Mouse (Mus musculus) T-helper 17 cell (primary cell): ENCODE measurements around the gene Olfr1234.

Source experiments
- in situ Hi-C, 2 experiments: fragments of 300-600 bp; cut with MboI, MseI; formaldehyde crosslinking; loops; 1 replicate in 1 of 2; 2 replicates in 1 of 2; pipeline ENCODE4 v1.15.1; 2025; ENCODE audit warnings: high pct_unique_total_duplicates in 2 of 2

Gene Olfr1234

DNA sequence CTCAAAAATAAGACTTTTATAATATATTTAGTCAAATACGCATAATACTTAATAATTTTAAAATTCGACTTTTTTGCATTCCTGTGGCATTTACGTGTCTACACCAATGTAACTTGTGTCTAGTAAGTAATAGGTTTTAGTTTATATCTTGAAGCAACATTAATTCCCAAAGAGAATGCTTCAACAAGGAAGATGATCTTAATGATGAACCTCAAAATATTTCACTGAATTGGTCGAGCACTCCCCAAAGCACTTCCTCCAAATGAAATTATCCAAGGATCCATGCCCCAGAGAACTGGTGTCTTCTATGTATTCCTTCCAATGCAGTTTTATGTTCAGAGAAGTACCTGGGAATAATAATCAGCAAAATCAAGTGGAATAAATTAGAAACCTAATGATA, at the start of gene Olfr1234:
Olfr1234 (minus strand) TSS at position 101 of the 400 bp plus-strand sequence.
- in situ Hi-C loops: no loop called here

DNA sequence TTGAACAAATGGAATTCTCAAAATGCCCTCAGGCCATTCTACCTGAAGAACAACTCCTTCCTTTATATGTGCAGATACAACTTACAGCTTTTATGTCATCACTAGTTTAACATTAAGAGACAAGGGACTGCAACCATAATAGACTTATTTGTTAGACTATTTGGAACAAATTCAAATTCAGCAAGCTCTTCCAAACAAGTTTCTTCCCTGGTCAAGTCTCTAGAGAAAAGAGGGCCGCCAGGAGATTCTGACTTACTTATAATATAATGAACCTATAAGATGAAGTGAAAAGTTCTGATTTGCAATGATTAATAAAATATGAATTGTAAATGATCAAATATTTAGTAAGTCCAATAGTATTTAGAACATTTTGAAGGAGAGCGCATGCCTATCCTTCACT, 44.9 kb upstream of the Olfr1234 start, which contains the start of gene Olfr1238:
Olfr1238 (minus strand) TSS at position 101 of the 400 bp plus-strand sequence.
- in situ Hi-C loops: no loop called here

DNA sequence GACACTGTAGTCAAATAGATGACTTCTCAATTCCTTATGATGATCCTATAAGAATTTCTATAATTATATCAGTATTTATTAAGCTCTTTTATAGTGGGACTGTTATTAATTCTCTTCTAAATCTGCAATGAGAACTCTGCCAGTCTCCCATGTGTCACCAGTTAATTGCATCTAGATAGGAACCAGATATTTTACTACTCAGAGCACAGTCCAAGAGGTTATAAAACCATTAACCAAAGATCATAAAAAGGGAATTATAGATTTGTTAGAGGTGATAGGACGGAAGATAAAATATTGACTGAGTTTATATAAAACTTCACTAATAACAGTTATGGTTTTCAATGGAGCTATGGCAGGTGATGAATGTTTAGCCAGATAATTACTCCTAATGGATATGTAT, 36.2 kb upstream of the Olfr1234 start:
- in situ Hi-C loops: no loop called here

GRCm38 (mm10) chr2:89342298-89342697, 22.4 kb downstream of the Olfr1234 start, which contains the start of gene Olfr1233:
Gene Olfr1233, minus strand, starts transcription at chr2:89342398.
- in situ Hi-C loops: loop anchor here in 1 of 2 experiments (10.0 kb wide), 1 partner anchor 1447 kb away; the partner anchor contains the start of gene Olfr1153

GRCm38 (mm10) chr2:89329575-89329974, 35.1 kb downstream of the Olfr1234 start, which contains the start of gene Olfr1232:
Gene Olfr1232, minus strand, starts transcription at chr2:89329675.
- in situ Hi-C loops: no loop called here
